Mouse (Mus musculus) hindbrain, embryonic 10.5 days (tissue): Measurements from ENCODE around the gene Zfpm1. TPM values are rescaled to one million over a fixed set of nuclear protein-coding genes. Genes with fewer than 3 reads are reported as not detected.

ENCODE experiments used
- DNase-seq: peaks from one replicate; pipeline ENCODE4 v3.0.0-alpha.2; 2017; ENCODE audit warnings: low spot score
- H3K27ac ChIP-seq: fragments of 300-500 bp; sonication (generic); 2 replicates; pipeline ENCODE4 v1.5.1; 2016; ENCODE audit warnings: mild to moderate bottlenecking, moderate library complexity
- H3K27me3 ChIP-seq: fragments of 300-500 bp; sonication (generic); 2 replicates; pipeline ENCODE4 v1.6.1; 2016; ENCODE audit warnings: mild to moderate bottlenecking; ENCODE audit not compliant: poor library complexity, insufficient read depth, severe bottlenecking
- H3K36me3 ChIP-seq: fragments of 300-500 bp; sonication (generic); 2 replicates; pipeline ENCODE4 v1.6.1; 2016; ENCODE audit warnings: mild to moderate bottlenecking, moderate library complexity
- H3K4me1 ChIP-seq: fragments of 300-500 bp; sonication (generic); replicated peaks from 2 replicates; pipeline ENCODE4 v1.6.1; 2016; ENCODE audit warnings: mild to moderate bottlenecking
- H3K4me3 ChIP-seq: fragments of 300-500 bp; sonication (generic); 2 replicates; pipeline ENCODE4 v1.5.1; 2016; ENCODE audit warnings: mild to moderate bottlenecking, moderate library complexity
- H3K9me3 ChIP-seq: fragments of 300-500 bp; sonication (generic); 2 replicates; pipeline ENCODE4 v1.6.1; 2016; ENCODE audit warnings: mild to moderate bottlenecking, moderate library complexity
- WGBS: fragments of 180-500 bp; shearing (Covaris S2); methylation state at CpG from one replicate; pipeline ENCODE4 v1.1.7; 2016; 5-methylcytosine and 5-hydroxymethylcytosine counted together
- polyA plus RNA-seq: library from polyadenylated mRNA; unstranded; fragments of >200 nt; fragmentation: Nextera tagmentation; extraction: Ambion mirVana; gene quantifications from 2 replicates; pipeline ENCODE4 v1.2.1, GENCODE M21; 2016

The Zfpm1 gene
- polyA plus RNA-seq, 1 experiment from 2014 or later, result 1.6 TPM

DNA sequence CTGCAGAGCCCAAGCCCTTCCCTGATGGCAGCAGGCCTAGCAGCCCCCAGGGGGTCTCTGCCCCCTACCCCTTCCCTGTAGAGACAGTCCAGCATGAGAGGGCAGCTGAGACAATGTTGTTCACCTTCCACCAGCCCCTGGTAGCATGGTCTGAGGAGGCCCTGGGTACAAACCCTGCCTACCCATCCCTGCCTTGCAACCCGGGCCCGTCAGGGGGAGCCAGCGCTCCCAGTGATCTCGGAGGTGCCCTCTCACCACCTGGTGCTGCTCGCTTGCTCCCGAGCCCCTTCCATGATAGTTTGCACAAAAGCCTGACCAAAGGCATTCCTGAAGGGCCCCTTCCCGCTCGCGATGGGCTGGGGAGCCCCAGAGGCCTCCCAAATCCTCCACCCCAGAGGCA is 21.2 kb upstream of the Zfpm1 start:
- DNase-seq, result no peak
- H3K9me3 ChIP-seq, result no peaks in the 10 kb centered on the region
- no peaks in the 10 kb centered on the region for H3K36me3 ChIP-seq
- peaks cover 32% of the 10 kb centered on the region for H3K4me1 ChIP-seq
- WGBS, result 51% methylated on average over 9 of the region's 9 CpGs
- no peak overlapping the region for H3K4me3 ChIP-seq
- peaks cover 50% of the 10 kb centered on the region for H3K27me3 ChIP-seq
- no peak overlapping the region; the same call in 1 of the 2 replicates for H3K27ac ChIP-seq

DNA sequence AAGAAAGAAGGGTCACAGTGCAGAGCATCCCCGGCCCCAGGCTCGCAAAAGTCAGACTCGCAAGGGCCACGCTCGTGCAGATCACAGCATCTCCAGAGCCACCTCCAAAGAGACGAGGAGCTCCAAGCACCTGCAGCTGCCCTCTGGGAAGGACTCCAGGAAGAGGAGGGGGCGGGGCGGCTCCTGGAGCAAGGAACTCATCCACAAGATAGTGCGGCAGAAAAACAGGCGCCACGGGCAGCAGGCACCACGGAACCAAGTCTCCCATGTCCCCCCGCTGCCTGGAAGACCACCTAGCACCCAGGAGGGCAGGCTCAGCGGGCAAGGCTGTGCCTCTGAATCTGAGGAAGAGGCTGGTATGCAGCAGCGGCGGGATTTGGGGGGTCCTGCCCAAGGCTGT is 19.1 kb upstream of the Zfpm1 start:
- DNase-seq, result no peak
- no peak overlapping the region for H3K27ac ChIP-seq
- no peaks in the 10 kb centered on the region for H3K36me3 ChIP-seq
- no peak overlapping the region for H3K4me3 ChIP-seq
- peaks cover 31% of the 10 kb centered on the region for H3K4me1 ChIP-seq
- no peaks in the 10 kb centered on the region for H3K9me3 ChIP-seq
- H3K27me3 ChIP-seq, result peaks cover 71% of the 10 kb centered on the region
- WGBS, result 67% methylated on average over 16 of the region's 16 CpGs

DNA sequence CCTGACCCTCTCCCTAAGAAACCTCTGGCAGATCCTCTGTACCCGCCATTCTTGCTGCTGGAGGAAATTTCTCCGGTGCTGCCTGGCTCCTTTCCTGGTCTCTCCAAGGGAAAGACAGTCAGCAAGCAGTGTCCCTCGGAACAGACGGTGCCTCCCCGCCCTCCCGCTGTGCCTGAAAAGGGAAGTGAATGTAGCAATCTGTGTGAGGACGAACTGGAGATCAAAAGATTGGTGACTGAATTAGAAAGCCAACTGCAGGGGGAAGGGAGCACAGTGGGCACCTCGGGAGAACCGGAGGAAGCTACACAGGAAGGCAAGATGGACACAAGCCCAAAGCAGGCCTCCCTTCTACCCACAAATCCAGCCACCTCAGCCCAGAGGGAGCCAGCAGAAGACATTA is 17.7 kb upstream of the Zfpm1 start:
- WGBS, result 31% methylated on average over 9 of the region's 9 CpGs
- no peak overlapping the region for H3K4me3 ChIP-seq
- peaks cover 39% of the 10 kb centered on the region for H3K4me1 ChIP-seq
- H3K27ac ChIP-seq, result peak overlapping the region; percentile 23; the same call in 1 of the 2 replicates
- no peaks in the 10 kb centered on the region for H3K36me3 ChIP-seq
- H3K9me3 ChIP-seq, result no peaks in the 10 kb centered on the region
- DNase-seq, result no peak
- H3K27me3 ChIP-seq, result peaks cover 85% of the 10 kb centered on the region

DNA sequence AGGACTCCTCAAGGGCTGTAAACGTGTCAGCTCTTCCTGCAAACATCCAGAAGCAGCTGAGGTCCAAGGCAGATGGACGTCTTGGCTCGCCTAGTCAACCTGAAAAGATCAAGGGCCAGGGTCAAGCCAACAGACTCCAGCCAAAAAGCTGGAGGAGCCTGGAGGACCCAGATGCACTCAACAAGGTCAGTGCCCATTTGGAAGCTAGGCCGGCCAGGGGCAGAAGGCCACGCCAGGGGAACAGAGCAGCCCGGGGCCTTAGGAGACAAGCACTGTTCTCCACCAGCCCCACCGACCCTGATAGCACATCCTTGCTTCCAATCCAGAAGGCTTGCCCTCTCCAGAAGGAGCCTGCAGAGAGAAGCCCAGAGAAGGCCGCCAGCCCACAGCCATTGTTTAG is 16.4 kb upstream of the Zfpm1 start:
- H3K4me1 ChIP-seq, result peaks cover 45% of the 10 kb centered on the region
- DNase-seq, result no peak
- H3K27me3 ChIP-seq, result peaks cover 93% of the 10 kb centered on the region
- 89% methylated on average over 8 of the region's 8 CpGs for WGBS
- no peaks in the 10 kb centered on the region for H3K36me3 ChIP-seq
- no peak overlapping the region for H3K4me3 ChIP-seq
- no peaks in the 10 kb centered on the region for H3K9me3 ChIP-seq
- H3K27ac ChIP-seq, result peak overlapping the region; percentile 16; the same call in 1 of the 2 replicates

DNA sequence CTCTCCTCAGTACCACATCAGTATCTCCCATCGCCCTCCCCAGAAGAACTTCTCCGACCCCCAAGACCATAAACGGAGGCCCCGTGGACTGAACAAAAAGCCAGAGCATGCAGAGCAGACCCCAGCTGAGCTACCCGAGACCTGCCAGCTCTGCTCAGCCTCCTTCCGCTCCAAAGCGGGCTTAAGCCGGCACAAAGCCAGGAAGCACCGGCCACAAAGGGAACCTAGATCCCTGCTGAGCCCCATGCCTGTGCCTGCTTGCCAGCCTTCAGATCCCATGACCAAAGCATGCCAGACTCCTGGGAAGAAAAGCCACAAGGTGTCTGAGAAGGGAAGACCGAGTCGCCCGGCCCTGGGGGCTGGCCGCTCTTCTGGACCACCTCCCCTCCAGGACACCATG is 15.1 kb upstream of the Zfpm1 start:
- Histone ChIP-seq H3K27ac (no peak overlapping the region), H3K36me3 (no peaks in the 10 kb centered on the region), H3K4me3 (no peak overlapping the region), H3K4me1 (peaks cover 38% of the 10 kb centered on the region), H3K9me3 (no peaks in the 10 kb centered on the region), H3K27me3 (peaks cover 96% of the 10 kb centered on the region)
- 49% methylated on average over 13 of the region's 13 CpGs for WGBS
- DNase-seq, result no peak

DNA sequence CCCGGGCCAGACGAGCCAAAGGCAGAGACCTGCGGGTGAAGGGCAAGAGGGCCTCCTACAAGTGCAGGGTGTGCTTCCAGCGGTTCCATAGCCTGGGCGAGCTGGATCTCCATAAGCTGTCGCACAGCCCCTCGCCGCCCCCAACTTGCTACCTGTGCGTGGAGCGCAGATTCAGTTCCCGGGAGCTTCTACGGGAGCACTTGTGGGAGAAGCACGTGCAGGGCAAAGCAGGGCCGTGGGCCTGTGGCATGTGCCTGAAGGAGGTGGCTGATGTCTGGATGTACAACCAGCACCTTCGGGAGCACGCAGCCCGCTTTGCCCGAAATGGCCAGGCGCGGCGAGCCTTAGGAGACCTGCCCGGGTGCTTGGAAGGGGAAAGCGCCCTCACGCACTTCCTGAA is 13.1 kb upstream of the Zfpm1 start:
- peaks cover 38% of the 10 kb centered on the region for H3K4me1 ChIP-seq
- H3K4me3 ChIP-seq, result peak overlapping the region; percentile 55
- DNase-seq, result no peak
- WGBS, result 62% methylated on average over 24 of the region's 24 CpGs
- no peaks in the 10 kb centered on the region for H3K9me3 ChIP-seq
- H3K27ac ChIP-seq, result peak overlapping the region; percentile 86
- no peaks in the 10 kb centered on the region for H3K36me3 ChIP-seq
- peaks cover 85% of the 10 kb centered on the region for H3K27me3 ChIP-seq

DNA sequence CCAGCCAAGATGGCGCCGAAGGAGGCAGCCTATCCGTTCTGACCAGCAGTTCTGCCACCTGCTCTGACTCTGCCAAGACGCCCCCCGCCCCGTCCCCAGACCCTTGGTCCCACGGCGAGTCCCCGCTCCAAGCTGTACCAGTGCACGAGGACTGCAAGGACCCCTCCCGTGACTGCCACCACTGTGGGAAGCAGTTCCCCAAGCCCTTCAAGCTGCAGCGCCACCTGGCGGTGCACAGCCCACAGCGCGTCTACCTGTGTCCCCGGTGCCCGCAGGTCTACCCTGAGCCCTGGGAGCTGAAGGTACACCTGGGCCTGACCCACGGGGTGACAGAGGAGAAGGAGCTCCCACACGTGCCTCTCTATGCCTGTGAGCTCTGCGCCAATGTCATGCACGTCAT is 12.5 kb upstream of the Zfpm1 start:
- H3K27me3 ChIP-seq, result peaks cover 86% of the 10 kb centered on the region
- peak overlapping the region; percentile 55 for H3K4me3 ChIP-seq
- 6% methylated on average over 21 of the region's 21 CpGs for WGBS
- no peaks in the 10 kb centered on the region for H3K36me3 ChIP-seq
- H3K27ac ChIP-seq, result peak overlapping the region; percentile 86
- H3K9me3 ChIP-seq, result no peaks in the 10 kb centered on the region
- peak; percentile 82 for DNase-seq
- H3K4me1 ChIP-seq, result peaks cover 38% of the 10 kb centered on the region

DNA sequence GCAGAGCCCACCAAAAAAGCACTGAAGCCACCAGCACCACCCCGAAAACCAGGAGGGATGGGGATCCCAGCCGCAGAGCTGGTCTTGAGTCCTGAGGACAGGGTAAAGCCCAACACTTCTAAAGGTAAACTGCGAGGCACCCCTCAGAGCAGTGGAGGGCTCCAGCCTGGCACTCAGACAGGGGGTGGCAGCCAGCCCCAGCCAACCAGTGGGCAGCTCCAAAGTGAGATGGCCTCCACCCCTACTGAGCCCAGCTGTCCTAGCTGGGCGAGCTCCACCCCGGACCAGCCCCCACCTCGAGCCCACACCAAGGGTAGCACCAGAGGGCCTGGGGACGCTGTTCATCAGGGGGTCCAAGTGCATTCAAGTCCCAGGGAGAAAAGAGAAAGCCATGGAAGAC is 11.4 kb upstream of the Zfpm1 start:
- Histone ChIP-seq H3K4me1 (peaks cover 44% of the 10 kb centered on the region), H3K36me3 (no peaks in the 10 kb centered on the region), H3K27ac (no peak overlapping the region; the same call in 1 of the 2 replicates), H3K27me3 (peaks cover 87% of the 10 kb centered on the region), H3K9me3 (no peaks in the 10 kb centered on the region), H3K4me3 (no peak overlapping the region)
- WGBS, result 70% methylated on average over 7 of the region's 7 CpGs
- no peak for DNase-seq

DNA sequence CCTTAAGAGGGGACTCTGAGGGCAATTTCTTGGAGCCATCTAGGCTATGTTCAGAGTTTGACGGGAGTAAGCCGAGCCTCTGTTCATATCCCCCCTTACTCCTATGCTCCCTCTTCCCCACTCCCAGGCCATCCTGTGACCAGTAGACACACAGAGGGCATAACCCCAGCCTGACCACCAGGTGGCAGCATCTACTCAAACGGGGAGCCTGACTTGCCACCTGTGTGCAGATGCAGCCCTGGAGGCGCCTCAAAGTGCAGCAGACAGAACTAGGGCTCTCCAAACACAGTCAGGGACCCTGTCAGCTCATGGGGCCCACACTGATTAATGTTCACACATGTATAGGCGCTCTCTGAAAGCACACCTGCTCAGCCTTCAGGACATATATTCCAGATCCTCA is 8.8 kb upstream of the Zfpm1 start:
- no peaks in the 10 kb centered on the region for H3K9me3 ChIP-seq
- no peak overlapping the region for H3K4me3 ChIP-seq
- H3K36me3 ChIP-seq, result no peaks in the 10 kb centered on the region
- peak; percentile 83 for DNase-seq
- peaks cover 71% of the 10 kb centered on the region for H3K27me3 ChIP-seq
- peaks cover 61% of the 10 kb centered on the region for H3K4me1 ChIP-seq
- H3K27ac ChIP-seq, result no peak overlapping the region
- WGBS, result 10% methylated on average over 5 of the region's 5 CpGs

DNA sequence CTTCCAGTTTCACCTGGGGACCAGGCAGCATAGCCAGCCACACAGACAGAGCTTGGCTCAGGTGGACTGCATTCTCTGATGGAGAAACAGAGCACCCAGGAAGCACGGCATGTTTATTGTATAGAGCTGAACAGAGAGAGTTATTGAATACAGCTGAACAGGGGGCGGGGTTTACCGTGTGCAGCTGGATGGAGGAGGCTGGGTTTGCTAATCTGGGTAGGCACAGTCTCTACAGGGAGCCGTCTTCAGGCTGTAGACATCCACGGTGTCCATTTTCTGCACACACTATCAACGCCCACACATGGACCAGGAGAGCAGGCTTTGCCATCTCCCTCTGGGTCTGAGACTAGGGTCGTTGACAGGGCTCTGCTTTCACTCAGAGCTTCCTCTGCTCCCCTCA is 8.1 kb upstream of the Zfpm1 start:
- 61% methylated on average over 7 of the region's 7 CpGs for WGBS
- Histone ChIP-seq H3K27ac (no peak overlapping the region), H3K4me1 (peaks cover 61% of the 10 kb centered on the region), H3K4me3 (no peak overlapping the region), H3K27me3 (peaks cover 64% of the 10 kb centered on the region), H3K36me3 (no peaks in the 10 kb centered on the region), H3K9me3 (no peaks in the 10 kb centered on the region)
- no peak for DNase-seq

DNA sequence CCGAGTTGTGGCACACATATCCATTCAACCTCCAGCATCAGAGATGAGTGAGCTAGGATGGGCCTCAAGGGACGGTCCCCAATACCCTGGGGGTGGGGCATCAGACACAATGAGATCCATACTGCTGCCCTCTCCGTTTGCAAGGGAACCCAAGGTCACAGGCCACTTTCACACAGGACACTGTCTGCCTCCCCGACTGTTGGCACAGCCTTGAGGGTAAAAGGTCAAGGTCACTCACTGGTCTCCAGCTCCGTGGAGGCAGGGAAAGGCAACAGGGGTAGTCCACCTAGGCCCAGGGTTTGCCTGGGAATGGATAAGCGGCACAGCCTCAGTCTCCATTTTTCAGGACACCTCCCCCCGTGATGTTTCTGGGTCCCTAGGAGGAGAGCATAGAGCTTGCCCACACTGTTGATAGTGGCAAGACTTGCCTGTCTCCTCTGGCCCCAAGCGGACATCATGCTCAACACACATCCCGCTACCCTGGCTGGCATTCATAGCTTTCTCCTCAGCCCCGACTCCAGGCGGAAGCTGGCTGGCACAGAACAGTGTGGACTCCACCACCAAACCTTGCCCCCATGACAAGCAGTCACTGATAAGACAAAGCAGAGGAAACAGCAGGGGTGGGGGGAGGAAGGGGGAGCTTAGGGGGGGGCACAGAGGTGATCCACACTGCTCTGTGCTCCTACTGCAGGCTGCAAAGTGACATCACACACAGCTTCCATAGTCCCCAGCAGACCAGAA is 7.1 kb upstream of the Zfpm1 start:
- H3K4me1 ChIP-seq, result peaks cover 54% of the 10 kb centered on the region
- no peak for DNase-seq
- no peak overlapping the region for H3K4me3 ChIP-seq
- no peaks in the 10 kb centered on the region for H3K9me3 ChIP-seq
- no peak overlapping the region; the same call in 1 of the 2 replicates for H3K27ac ChIP-seq
- 78% methylated on average over 11 of the region's 11 CpGs for WGBS
- peaks cover 65% of the 10 kb centered on the region for H3K27me3 ChIP-seq
- no peaks in the 10 kb centered on the region for H3K36me3 ChIP-seq

DNA sequence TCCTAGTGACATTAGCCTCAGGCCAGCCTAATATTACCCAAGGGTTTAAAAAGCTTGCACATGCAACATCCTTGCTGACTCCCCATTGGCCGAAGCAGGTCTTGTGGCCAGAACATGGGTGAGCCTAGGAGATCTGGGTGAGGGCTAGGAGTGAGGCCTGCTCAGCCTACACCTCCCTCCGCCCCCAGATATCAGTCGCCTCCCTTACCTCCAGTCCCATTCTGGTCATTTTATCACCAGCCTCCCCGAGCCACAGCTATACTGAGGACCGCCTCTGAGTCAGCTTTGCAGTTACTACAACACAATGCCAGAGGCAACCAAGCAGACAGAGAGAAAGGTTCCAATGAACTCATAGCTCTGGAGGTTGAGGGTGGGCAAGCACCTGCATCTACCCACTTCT is 5.6 kb upstream of the Zfpm1 start:
- 91% methylated on average over 5 of the region's 5 CpGs for WGBS
- H3K4me1 ChIP-seq, result peaks cover 69% of the 10 kb centered on the region
- H3K27ac ChIP-seq, result 0 out of 2 replicates have a peak overlapping the region, but pooled peaks have one; percentile 19

DNA sequence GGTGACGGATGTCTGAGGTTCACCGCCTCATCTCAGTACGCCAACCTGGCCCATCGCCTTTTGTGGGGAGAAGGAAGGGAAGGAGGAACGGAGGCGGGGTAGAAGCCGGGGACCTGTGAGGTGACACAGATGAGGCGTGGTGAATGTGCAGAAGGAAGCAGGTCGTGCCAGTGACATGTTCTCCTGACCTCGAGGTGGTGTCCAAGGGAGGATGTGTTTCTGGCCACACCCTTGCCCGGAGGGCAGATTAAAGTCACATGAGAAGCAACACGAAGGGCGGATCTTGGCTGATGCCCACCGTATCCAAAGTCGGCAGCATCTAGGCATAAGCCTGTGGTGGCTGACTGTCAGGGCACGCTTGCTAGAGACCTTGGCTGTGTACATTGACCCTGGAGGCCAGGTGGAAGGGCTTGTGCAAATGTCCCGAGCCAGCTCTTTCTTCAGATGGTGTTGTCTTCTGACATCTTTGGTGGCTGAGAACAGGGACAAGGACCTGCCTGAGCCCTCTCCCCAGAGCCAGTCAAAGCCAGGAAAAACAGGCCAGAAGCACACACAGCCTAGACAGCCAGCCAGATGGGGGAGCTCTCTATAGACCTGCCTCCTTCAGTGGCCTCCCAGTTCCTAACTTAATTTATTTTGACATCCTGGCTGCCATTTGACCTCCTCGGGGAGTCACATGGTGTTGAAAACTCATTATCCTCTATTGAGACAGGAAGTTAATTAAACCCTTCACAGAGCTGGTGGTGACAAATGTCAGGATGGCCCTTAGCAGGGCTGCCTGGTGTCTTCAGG is 4.5 kb upstream of the Zfpm1 start:
- Histone ChIP-seq H3K36me3 (no peaks in the 10 kb centered on the region), H3K27me3 (peaks cover 44% of the 10 kb centered on the region), H3K27ac (peak overlapping the region; percentile 74), H3K4me3 (no peak overlapping the region), H3K4me1 (peaks cover 72% of the 10 kb centered on the region), H3K9me3 (no peaks in the 10 kb centered on the region)
- peak; percentile 33 for DNase-seq
- WGBS, result 80% methylated on average over 18 of the region's 18 CpGs

More for the DNA sequence above, 5.6 kb upstream of the Zfpm1 start:
- Histone ChIP-seq H3K27me3 (peaks cover 55% of the 10 kb centered on the region), H3K9me3 (no peaks in the 10 kb centered on the region), H3K4me3 (no peak overlapping the region), H3K36me3 (no peaks in the 10 kb centered on the region)
- no peak for DNase-seq
